Mouse (Mus musculus) heart, postnatal 0 days (tissue): ENCODE data around the gene 1700030K09Rik.

Experiments used
- CTCF ChIP-seq: IDR thresholded peaks from 2 replicates; pipeline ENCODE4 v1.5.1; 2016; ENCODE audit warnings: antibody characterized with exemption, control low read depth, low read depth
- EP300 ChIP-seq: IDR thresholded peaks from 2 replicates; pipeline ENCODE4 v1.6.1; 2016; ENCODE audit warnings: antibody characterized with exemption, low read depth

DNA sequence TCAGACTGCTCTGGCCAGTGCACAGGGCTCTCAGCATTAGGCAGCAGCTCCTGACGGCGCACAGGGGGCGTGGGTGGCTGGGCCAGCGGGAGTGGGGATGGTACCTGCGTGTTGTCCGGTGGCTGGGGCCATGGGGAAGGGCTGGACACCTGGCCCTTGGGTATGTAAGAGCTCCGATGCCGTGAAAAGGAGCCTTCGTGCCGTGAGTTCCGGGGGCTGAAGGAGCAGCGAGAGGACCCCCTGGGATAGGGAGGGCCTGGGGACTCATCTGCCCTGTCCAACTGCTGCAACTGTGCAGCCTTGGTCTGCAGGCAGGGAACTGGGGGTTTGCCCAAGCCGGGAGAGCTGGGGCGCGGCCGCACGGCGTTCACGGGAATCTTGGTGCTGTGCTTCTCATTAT lies 52.5 kb downstream of the 1700030K09Rik start:
- TF ChIP-seq EP300 (no peak), CTCF (no peak)
